Mouse (Mus musculus): ENCODE data around the gene Pbx1.

Gene Pbx1

DNA sequence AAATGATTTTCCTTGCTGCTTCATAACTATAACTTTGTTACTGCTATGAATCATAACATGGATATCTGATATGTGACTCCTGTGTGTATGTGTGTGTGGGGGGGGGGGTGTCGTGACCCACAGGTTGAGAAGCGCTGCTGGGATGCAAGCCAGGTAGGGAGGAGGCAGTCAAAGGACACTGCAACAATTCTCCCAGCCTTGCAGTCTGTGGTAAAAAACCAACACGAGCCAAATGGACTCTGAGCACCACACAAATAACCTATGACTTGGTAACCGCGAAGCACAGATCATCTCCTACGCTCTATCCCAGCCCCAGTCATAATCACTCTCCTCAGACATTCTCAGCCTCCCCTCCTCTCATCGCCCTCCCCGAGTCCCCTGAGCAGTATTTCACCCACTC lies 87.2 kb downstream of the Pbx1 start:
- DNase-seq (ENCODE audit: low spot score in 2 of 2), result no peak

DNA sequence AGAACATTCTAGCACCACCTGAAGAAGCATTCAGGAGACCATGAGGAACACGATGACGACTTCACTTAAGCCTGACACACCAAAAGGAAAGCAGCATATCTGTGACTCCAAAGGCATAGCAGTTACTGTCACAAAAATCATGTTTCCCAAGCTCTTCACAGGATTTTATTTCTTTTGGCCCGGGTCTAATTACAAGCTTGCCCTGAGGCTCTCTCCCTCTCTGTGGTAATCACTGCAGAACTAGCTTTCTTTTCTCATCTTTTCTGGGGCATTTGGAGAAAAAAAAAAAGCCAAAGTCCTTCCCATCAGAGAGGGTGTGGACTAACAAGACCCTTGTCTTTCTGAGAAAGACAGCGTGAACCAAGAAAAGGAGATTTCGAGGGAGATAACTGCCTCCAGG lies 87.8 kb downstream of the Pbx1 start:
- no peak for DNase-seq (ENCODE audit: low spot score in 2 of 2)

DNA sequence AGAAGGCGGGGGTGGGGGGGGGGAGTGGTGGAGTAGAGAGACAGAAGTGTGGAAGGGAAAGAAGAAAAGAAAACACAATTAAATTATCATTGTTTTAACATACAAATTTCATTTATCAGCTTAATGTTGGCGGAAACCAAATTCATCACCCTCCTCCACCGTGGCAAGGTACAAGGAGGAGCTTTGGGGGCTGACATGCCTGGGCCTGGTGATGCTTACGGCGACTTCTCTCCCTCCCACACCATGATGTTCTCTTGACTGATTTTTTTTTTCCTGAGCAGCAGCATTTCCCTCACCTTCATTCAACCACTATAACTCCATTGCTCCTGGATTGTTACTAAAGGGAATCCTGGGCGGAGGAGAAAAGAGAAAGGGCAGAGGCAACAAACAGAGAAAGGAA lies 89.8 kb downstream of the Pbx1 start:
- DNase-seq (ENCODE audit: low spot score in 2 of 2), result no peak

DNA sequence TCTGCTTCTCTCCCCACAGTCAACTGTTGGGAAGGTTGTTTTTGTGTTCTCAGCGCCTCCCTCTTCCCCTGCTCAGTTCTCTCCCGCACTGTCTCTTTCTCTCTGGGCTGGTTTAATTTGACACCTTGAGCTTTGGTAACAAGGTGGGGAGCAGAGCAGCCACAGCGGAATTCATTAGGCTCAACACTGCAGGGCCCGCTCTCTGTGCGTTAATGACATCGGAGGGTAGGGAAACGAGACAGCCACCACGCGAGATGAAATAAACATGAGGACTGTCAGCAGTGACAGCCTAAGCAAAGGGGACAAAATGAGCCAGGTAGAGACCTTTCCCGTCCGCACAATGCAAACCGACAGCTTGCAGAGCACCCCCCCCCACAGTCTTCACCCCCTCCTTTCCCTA lies 90.2 kb downstream of the Pbx1 start:
- no peak for DNase-seq (ENCODE audit: low spot score in 2 of 2)

DNA sequence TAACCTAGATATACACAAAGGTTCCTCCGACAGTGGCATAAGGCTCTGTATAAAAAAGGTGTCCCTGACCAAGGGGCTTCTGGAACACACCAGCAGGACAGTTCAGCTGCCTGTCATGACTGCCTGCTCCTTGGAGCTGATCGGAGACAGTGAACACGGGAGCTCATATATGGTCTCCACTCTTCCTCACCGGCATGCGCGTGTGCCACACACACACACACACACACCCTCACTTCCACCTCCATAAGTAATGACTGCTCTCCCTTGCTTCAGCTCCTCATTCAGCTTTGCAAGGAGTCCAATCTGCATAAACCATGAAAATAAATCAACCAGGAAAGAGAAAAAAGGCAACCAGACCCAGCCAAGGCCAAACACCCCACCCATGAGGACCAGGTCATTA lies 90.7 kb downstream of the Pbx1 start:
- no peak for DNase-seq (ENCODE audit: low spot score in 2 of 2)

DNA sequence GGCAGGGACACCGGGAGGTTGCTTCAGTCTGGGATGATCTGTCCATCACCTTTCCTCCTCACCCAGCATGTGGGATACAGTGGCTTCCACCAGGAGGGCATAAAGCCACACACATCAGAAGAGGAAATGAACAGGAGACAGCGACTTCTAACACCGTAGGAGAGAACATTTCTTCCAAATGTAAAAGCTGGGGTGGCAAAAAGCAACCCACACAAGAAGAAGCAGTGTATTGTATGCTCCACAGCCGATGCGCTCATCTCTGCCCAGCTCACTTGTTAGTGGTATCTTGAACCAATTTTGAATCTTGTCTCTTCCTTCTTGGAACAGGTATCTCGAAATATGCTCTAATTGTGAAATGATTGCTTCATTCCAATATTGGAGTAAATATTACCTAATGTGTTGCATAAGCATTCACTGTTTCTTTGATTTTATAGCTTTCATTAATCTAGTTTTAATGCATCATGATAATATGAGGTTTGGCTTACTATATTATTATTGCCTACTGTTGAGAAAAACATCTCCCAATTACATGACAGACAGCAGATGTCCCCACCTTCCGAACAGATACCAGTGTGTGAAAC lies 95.7 kb downstream of the Pbx1 start:
- DNase-seq (ENCODE audit: low spot score in 2 of 2), result no peak

DNA sequence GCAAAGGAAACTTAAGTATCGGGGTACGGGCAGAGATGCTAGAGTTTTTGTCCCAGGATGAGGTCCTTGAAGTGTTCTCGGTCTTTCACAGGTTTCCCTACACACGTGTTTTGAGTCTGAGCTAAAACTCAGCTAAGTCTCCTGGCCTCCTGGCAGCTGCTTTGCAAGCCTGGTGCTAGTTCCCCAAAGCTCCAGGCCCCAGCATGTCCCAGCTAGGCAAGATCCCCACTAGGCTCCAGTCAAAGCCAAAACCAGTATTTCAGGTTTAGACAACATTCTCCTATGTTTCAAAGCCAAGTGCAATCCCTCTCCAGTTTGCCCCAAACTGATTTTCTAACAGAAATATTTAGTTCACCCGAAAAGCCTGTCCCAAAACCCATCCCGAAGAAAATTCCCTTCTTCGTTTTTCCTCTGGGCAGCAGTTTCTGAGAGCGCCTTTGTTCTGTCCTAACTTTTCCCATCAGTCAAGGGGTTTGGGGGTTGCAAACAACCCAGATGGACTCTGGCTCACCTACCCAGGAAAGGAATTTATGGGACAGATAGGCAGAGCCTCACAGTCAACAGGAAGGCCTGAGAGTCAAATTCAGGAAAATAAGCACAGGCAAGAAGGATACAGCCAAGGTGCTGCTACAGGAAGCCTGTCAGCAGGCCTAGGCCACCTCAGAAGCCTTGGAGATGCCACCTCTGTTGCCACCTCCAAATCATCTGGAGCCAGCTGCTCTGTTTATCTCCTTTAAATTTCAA lies 97.1 kb downstream of the Pbx1 start:
- DNase-seq (ENCODE audit: low spot score in 2 of 2), result peak; percentile 37 to 52

DNA sequence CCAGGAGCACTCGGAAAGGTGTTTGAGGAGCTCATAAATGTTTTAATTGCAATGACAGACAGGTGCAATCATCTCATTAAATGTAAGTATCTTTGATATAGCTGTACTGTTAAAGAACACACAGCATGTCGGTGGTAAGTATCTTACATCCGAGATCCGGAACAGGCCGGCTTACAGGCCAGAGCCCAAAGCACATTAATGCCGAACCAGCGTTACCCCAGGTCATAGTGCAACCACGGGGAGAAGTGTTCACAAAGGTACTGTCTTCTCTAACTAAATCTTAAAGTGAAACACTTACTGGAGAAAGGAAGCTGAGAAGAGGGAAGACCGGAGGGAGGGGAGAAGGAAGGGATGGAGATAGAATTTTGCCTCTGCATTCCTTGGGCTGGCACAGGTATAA lies 100.0 kb downstream of the Pbx1 start:
- DNase-seq (ENCODE audit: low spot score in 2 of 2), result no peak

DNA sequence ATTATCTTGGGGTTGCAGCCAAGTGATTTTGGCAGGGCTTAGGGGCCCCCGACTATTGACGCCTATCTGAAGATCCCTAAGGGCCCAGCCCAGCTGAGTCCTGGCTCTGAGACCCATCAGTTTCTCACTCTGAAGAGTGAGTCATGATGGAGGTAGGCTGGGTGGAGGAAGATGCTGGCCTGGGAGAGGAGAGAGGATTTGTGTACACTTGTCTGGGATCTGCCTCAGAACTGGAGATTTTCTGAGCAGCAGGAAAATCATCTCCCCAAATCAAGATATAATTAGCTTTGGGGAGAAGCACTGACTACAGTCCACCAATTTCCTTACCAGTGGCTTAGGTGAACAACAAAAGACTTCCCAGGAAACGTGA lies 103.8 kb downstream of the Pbx1 start:
- no peak for DNase-seq (ENCODE audit: low spot score in 2 of 2)

DNA sequence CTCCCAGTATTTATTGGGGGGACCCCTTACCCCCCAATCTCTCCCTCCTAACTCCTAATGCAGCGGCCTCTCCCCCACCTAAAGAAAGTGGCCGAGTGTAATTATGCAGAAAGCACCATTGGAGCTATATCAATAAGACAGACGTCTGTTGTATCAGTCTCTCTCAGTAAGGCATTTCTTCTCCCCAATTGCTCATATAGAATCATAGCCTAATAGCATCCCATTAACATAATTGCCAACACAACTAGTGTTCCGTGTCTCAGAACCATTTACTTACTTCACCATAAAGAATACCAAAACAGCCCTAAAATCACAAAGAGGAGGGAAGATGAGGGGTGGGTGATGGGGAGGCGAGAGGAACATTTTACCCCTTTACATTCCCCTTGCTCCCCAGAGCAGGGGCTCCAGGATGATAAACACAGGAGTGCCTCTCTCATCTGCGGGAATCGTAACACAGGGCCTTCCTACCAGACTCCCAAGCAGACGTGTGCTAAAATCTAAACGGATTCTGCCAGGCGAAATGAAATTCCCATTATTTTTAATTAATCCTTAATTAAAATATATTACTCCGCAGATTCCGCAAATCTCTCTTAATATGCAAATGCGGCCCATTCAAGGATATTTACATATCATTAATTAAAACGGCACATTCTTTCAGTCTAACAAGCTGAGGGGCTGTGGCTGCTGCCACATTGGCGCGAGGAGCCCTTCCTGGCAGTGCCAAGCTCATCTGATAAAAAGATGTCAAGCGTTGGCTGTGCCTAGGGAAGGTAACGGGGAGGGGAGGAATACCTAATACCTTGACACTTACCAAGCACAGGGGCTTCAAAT lies 104.5 kb downstream of the Pbx1 start:
- no peak for DNase-seq (ENCODE audit: low spot score in 2 of 2)

DNA sequence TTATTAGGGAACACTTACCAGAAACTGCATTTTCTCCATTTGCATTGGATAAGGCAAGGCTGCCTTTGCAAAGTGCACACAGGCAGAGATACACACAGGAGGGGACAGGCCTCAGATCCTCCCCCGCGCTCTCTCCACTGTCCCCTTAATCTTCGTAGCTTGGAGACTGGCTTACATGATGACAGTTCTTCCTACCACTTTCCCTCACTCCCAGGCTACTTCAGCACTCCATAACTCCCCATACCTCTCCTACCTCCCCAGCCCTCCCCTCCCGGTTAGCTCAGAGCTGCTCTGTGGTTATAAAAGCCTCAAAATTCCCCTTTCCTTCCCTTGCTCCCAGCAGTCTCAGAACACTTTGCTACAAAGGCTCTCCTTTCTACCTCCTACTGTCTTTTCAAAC lies 106.3 kb downstream of the Pbx1 start:
- no peak for DNase-seq (ENCODE audit: low spot score in 2 of 2)

DNA sequence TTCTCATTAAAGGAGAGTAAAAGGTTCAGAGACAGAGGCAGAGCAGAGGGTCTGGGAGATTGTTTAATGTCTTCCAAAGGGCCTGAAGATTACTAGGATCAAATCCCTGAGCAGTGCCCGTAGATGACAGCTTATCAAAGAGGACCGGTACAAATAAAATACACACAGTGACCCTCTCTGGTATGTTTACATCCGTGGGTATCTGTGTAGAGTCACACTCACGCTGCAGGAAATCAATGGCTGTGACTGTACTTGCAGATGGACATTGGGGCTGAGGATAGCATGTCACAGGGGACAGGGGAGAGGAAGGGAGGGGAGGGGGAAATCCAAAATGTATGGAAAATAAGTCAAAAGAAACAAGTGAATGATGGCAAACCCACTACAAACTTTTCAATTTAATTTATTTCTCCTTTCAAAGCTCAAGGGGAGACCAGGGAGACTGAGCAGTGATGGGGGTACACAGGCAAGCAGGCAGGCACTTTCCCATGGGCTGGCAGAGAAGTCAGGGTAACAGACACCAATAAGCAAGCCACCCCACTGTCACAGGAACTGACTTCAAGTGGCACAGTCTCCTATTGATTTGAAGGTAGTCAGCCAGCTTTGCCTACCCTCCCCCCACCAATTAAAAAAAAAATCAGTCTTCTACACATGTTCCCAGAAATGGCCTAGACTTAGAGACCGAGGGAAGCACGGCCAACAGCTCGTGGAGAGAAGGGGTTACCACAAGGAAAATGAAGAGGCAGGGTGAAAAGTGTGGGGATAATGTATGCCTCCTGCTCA lies 107.6 kb downstream of the Pbx1 start:
- DNase-seq (ENCODE audit: low spot score in 2 of 2), result no peak

DNA sequence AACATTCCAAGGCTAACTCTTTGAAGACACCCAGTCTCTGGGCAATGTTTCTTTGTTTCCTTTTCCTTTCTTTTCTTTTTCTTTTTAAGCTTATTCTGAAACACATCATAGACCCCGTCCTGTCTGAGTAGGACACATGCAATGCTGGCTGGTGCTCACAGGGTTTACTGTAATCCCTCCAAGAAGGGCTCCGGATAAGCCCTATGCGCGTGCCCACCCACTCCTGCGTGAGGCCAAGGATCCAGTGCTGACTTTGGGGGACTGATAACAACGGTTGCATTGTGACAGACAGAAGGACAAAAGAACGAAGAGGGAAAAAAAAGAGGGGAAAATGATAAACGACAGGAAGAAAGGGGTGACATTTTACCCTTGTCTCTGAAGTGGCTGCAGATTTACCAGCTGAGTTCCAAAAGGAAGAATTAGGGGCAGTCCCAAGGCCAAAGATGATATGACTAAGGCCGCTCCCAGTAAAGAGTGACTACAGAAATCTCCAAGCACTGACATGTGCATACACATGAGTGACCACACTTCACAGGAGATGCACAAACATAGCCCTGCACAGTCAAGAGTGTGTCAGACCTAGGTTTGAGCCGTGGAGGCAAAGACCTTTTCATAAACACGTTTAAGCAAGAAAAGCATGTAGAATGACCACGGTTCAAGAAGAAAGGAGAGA lies 108.5 kb downstream of the Pbx1 start:
- DNase-seq (ENCODE audit: low spot score in 2 of 2), result no peak

DNA sequence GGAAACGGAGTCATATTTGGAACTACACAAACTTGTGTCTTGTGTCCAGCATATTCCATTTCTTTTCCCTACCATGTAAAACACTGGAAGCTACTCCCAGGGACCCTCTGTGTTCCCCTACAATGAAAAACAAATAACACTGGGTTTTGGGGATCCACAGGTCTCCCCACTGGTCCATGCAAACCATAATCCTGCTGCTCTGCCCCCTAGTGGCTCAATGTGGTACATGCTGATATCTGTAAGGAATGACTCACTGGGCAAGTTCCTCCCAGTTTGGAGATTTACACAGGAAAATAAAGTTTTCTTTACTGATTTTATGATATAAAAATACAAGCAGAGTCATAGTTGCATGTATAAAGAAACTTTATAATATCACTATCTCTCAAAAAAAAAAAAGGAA lies 109.2 kb downstream of the Pbx1 start:
- peak in 1 of 2 experiments; percentile 36 for DNase-seq (ENCODE audit: low spot score in 2 of 2)

DNA sequence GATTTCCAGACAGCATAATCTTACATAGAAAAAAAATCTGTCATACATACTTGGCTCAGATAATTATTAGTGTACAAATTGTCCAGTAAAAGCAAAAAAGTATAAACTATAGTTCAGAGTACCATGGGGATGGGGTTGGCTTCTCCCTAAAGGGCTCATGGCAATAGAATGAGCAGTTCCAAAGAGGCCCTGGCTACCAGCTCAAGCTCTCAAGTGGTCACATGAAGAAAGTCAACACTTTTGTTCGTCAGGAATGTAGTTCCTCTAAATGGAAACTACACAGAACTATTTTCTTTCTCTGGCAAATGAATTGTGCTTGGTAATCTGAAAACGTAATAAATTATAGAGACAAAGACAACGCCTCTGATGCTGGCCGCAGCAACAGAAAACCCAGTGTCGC lies 112.4 kb downstream of the Pbx1 start:
- no peak for DNase-seq (ENCODE audit: low spot score in 2 of 2)

DNA sequence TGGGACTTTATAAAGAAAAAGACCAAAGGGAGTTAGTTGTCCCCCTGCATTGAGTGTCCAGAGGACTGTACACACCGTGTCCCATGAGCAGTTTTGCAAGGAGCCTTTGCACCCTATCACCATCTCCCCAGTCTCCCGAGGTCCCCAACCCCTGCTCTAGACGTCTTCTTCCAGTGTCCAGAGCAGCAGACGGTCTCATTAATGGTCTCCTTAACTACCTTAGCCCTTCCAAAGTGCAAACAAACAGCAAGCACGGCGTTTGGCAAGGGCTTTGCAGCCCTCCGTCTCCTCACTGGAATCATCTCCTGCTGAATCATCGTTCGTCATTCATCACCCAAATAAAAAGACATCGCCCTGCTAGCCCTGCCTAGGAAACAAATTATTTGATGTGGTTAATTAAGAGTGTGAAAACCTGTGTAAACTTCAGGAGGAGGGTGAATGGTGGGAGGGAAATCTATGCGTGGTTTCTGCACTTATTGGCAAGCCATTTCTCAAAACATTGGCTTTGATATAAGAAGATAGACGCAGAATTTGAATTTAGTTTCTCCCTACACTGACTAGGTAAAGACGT lies 113.1 kb downstream of the Pbx1 start:
- DNase-seq (ENCODE audit: low spot score in 2 of 2), result no peak

DNA sequence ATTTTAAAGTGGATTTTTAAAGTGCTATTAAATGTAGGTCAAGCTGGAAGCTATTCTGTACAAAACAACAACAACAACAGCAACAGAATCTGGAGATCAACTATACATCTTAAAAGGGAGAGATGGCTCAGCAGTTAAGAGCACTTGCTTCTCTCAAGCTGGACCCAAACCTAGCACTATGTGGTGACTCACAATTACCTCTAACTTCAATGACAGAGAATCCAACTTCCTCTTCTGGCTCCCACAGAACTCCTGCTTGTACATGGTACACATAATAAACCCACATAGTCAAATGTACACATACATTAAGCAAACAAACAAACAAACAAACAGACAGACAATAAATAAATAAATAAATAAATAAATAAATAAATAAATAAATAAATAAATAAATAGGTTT lies 118.3 kb downstream of the Pbx1 start:
- DNase-seq (ENCODE audit: low spot score in 2 of 2), result no peak

DNA sequence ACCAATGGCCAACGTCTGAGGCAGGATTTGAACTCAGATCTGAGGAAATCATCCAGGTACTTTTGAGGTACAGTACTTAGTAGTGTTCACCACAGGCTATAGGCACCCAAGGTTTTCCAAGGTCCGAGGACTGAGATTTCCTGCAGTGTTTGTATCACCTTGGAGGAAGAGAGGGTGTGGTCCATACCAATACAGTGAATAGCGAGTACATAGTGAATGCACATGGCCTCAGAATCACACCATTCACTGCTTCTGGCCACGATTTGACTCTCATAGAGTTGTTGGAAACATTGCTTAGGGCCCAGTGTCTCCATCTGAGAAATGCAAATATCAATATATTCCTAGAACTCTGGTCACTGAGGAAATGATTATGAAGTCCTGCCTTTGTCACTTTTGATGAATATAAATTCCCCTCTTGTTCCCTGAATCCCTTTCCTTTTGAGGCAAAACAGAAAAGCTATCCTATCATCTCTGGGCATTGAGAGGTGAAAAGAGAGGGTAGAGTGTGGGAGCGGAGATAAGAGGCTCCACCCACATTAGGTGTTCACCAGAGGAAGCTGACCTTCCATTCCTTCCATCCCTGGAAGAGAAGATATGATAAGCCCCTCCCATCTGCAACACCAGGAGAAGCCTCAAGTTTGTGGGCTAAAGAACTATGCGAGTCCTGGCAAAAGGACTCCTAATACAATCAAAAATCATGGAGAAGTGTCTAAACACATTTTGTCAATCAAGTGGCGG lies 119.2 kb downstream of the Pbx1 start:
- DNase-seq (ENCODE audit: low spot score in 2 of 2), result no peak

DNA sequence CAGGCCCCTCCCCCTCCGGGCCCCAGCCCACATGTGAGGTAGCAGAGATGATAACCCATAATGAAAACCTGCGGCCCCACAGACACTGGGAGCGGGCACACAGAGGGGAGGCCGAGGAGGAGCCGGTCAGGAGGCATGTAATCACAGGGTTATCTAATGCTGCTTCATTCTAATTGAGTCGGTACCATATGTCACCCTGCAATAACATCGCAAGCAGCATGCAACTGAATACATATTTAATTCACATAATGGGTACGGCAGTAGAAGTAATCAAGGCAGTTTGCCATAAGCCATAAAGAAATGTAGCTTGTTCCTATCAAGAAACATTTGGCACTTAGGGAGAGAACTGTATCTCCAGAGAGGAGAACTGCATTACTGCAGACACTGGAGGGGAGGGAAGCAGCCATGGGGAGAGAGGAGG lies 123.0 kb downstream of the Pbx1 start:
- DNase-seq (ENCODE audit: low spot score in 2 of 2), result no peak
